Mouse (Mus musculus) kidney, adult 2 months (tissue): ENCODE measurements at regions not wholly inside any gene's neighbourhood (a gene's known extent, or its start where the extent isn't known, plus 50 kb on each side); places are given as distances from the start of the nearest gene placed in this dataset.

ENCODE experiments used
- CTCF ChIP-seq: fragments of 200-500 bp; conservative IDR thresholded peaks from 2 replicates; pipeline ENCODE4 v1.5.1; 2011; ENCODE audit warnings: low read depth, mild to moderate bottlenecking, control low read depth, low read length, moderate library complexity, mixed read lengths; ENCODE audit not compliant: insufficient read depth, insufficient read length
- POLR2A ChIP-seq: fragments of 200-500 bp; IDR thresholded peaks from one replicate; pipeline ENCODE4 v1.6.1; 2011; ENCODE audit warnings: low read depth, low read length, control low read depth

- no peak for TF ChIP-seq CTCF
- TF ChIP-seq POLR2A, result no peak
Observed at GRCm38 (mm10) chr5:64516115-64516665, 287.0 kb upstream of the Klf3 start.
